Mouse (Mus musculus) bone marrow, adult 2 months (tissue): ENCODE results near the gene Adh6a.

Experiments
- CTCF ChIP-seq: fragments of 200-500 bp; IDR thresholded peaks from 2 replicates; pipeline ENCODE4 v1.5.1; 2011; ENCODE audit warnings: low read length, control low read depth; ENCODE audit not compliant: control insufficient read depth, insufficient read depth
- POLR2A ChIP-seq: fragments of 200-500 bp; IDR thresholded peaks from 2 replicates; pipeline ENCODE4 v1.6.1; 2011; ENCODE audit warnings: low read depth, mild to moderate bottlenecking, control low read depth, low read length, borderline replicate concordance; ENCODE audit not compliant: control insufficient read depth

DNA sequence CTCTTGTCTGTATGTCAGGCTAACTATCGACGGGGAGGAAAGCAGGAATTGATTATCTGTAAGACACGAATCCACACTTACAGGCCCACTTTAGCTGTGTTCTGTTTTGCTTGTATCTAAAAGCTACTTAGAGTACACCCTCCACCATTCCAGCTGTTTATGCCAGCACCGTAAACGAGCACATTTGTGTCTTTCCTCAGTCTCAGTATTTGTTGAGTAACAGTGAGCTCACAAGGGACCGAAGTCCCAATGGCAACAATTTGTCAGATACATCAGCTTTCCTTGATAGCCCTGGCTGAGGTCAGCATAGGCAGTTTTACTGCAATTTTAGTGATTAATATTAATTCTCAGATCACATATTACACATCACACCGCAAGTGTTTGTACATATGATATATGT lies 45.8 kb downstream of the Adh6a start:
- TF ChIP-seq CTCF: no peak
- no peak for TF ChIP-seq POLR2A
